Mouse (Mus musculus): ENCODE data around the gene Gdf9.

The Gdf9 gene

DNA sequence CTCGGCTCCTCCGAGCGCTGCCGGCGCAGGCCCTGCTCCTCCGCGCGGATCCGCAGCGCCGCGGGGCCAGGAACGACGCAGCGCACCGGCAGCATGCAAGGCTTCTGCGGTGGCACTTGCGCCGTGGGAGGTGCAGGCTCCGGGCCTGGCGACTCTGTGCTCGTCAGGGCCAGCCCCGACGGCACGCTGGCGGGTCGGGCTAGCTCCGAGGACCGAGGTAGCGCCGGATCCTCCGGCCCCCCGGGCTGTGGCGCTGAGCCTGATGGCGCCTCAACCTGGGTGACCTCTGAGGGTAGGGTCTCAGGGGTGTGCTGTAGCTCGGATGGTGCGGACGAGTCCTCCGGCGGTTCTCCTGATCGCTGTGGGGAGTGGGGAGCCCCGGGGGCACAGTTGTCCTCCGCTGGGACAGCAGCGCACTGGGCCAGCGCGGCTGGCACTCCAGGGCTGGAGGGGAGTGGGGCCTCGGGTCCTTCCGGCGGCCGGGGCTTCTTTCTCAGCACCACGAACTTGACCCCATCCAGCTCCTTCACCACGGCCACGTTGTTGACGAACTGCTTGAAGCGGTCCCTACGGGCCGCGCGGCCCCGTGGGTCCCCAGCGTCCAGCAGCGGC, 48.5 kb downstream of the Gdf9 start:
- peak; percentile 20 to 44 for DNase-seq

DNA sequence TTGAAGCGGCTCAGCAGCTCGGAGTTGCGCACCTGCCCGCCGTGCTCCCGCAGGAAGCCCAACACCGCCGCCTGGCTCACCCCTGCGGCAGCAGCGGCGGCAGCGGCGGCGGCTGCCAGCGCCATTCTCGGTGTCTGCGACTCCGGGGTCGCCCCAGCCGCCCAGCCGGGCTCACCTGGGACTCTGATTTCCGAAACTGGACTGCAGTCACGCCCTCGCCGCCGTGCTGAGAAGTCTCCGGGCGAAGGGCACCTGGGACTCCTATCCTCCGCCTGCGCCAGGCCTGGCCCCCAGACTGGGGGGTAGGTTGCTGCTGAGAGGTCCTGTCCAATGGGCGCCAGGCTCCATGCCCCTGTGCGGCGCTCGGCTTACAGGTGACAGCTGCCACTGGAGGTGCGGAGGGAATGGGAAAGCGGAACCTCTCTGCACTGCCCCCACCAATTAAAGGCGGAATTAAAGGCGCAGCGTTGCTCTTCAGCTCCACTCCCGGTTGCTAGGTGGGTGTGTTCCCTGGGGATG, 49.0 kb downstream of the Gdf9 start, which contains the start of the genes Gm9945 and Sowaha:
Gm9945 (plus strand) TSS at position 384 of the 519 bp plus-strand sequence.
Sowaha (minus strand) TSS at position 492 of the 519 bp plus-strand sequence.
- DNase-seq: peak; percentile 47 to 68

DNA sequence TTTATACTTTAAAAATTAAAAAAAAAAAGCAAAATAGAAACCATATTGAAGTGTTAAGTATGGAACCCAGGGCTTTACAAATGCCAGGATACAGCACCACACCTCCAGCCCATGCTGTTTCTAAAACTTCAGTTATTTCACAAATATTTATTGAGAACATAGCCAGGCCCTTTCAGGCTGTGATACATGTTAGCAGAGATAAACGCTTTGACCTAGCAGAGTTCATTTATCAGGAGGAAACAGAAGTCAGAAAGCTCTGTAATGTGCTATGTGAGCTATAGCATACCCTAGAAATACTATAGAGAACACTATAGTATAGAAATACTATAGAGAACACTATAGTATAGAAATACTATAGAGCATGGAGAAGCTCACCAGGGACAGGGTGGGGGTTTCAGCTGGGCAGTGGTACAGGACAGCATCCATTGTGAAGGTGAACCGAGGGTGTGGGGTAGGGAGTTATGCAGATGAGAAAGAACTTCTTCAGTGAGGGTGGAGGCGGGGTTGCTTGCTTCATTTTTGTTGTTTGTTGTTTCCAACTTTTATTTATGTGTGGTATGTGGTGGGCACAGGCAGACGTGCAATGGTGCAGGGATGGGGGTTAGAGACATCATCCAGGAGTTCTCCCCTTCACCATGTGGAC, 50.4 kb downstream of the Gdf9 start:
- no peak for DNase-seq

DNA sequence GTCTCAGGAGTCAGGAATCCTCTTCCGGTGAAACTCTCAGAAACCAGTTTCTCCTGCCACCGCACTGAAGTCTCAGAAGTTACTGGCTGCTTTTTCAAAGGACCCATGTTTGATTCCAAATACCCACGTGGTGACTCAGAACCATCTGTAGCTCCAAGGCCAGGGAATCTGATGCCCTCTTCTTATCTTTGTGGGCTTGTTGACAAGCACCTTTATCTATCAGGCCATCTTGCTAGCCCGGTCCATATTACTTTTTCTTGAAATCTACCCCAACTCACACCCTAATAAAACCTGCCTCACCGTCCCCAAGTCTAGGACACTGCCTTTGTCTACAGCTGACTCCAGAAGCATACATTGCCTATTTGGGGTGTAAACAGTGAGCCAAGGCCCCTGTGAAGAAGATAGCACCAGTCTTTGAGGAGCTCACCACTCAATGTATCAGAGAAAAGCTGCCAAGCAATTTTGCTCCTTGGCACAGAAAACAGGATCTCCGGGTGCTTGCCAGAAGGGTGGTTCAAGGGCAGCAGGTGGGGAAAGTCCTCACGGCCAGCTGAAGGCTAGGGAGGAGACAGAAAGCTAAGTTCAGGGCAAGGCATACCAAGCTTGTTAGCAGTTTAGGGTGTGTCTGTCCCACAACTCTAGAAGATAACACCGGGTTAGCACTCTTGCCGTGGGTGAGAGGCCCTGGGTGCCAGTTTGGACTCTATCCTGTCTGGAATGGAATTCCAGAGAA, 52.5 kb downstream of the Gdf9 start:
- no peak for DNase-seq

DNA sequence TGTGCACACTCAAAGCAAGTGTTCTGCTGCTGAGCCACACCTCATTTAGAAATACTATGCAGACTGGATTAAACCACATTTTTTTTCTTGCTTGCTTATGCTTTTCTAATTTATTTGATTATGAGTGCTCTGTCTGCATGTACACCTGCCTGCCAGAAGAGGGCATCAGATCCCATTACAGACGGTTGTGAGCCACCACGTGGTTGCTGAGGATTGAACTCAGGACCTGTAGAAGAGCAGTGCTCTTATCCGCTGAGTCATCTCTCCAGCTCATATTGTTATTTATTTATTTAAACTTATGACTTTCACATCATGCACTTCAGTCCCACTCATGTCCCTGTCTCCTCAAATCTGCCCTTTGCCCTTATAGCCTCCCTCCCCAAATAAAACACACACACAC, 54.9 kb downstream of the Gdf9 start:
- no peak for DNase-seq

DNA sequence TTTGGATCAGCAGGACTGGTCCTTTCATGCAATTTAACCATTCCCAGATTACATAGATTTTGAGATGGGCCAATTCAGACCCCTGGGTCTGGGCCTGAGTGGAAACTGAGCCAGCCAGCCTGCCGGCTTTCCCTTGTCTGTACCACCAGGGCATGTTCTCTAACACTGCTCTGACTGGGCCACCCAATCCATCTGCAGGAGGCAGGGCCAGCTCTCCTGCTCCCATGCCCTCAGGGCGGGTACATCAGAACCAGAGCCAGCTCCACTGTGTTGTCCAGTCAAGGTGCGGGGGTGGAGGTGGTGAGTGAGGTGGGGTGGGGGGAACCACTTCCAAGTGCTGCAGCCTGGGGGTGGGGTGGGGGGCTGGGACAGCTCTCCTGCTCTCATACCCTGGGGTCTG, 55.5 kb downstream of the Gdf9 start:
- DNase-seq: no peak

DNA sequence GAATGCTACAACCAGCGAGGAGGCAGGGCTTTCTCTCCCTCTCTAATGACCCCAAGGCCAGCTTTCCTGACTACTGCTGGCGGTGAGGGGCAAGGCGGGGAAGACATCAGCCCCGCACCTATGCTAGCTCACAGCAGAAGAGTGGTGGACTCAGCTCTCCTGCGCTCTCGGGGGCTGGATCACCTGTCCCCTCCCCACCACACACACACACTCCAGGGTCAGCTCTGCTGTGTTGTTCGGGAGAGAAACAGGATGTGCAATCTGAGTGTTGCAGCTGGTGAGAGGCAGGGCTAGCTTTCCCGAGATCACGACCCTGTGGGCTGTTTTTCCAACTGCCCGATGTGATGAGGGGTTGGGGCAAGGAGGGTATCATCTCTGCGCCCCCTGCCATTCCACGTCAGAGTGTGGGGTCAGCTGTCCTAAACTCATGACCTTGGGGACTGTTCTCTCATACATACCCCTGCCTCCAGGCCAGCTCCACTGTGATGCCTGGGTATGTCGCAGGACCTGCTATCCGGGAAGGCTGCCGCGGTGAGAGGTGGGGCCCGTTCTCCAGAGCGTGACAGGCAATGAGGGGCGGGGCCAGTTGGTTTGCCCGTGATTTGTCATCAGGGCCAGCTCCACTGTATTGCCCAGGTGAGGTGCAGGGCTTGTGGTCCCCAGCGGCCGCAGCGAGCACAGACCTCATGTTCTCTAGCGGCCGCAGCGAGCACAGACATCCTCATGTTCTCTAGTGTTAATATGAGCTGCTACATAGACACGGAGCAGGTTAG, 56.2 kb downstream of the Gdf9 start:
- peak; percentile 76 to 85 for DNase-seq
